Mouse (Mus musculus): ENCODE measurements around the gene H2-DMb1. TPM values are rescaled to one million over a fixed set of nuclear protein-coding genes. Genes with fewer than 3 reads are reported as not detected.

H2-DMb1 gene
- polyA plus RNA-seq, 2 experiments, result 0.79 to 1.2 TPM

GRCm38 (mm10) chr17:34200047-34200446 is 47.2 kb downstream of the H2-DMb1 start:
- DNase-seq (ENCODE audit: low read depth in 3 of 3, low spot score in 3 of 3) (no peak), ATAC-seq (ENCODE audit: insufficient read depth) (no peak)
- Histone ChIP-seq H3K27ac (no peak overlapping the region), H3K4me3 (ENCODE audit: insufficient read depth in 1 of 2, low read depth in 2 of 2, low read length in 2 of 2) (no peak overlapping the region), H3K9ac (replicated peaks) (no peak overlapping the region), H3K9me3 (ENCODE audit: control insufficient read depth, low read length) (no peaks in the 10 kb centered on the region), H3K4me2 (ENCODE audit: low read depth) (no peak overlapping the region), H3K4me1 (replicated peaks; ENCODE audit: control insufficient read depth in 2 of 2, insufficient read depth in 2 of 2, low read length in 1 of 2) (peaks cover under 1 to 1% of the 10 kb centered on the region in 2 experiments; a peak in 3 of 4 replicates), H3K36me3 (replicated peaks; ENCODE audit: control insufficient read depth, insufficient read depth, low read depth) (no peaks in the 10 kb centered on the region), H3K27me3 (ENCODE audit: control insufficient read depth, insufficient read depth, low read length) (peaks cover 31% of the 10 kb centered on the region)
- no peak for TF ChIP-seq CTCF (IDR thresholded peaks at IDR 0.05; ENCODE audit: low read depth)
- TF ChIP-seq EP300 (IDR thresholded peaks at IDR 0.05; ENCODE audit: low read depth), result no peak
- 76% methylated on average over 10 of the region's 10 CpGs for WGBS (ENCODE audit: insufficient replicate concordance)

- Histone ChIP-seq H3K4me3 (ENCODE audit: insufficient read depth in 1 of 2, low read depth in 2 of 2, low read length in 2 of 2) (no peak overlapping the region), H3K4me1 (replicated peaks; ENCODE audit: control insufficient read depth in 2 of 2, insufficient read depth in 2 of 2, low read length in 1 of 2) (peaks cover 7% of the 10 kb centered on the region in 2 experiments; a peak in 3 of 4 replicates), H3K9ac (replicated peaks) (no peak overlapping the region), H3K27me3 (ENCODE audit: control insufficient read depth, insufficient read depth, low read length) (peaks cover 31% of the 10 kb centered on the region), H3K4me2 (ENCODE audit: low read depth) (no peak overlapping the region), H3K36me3 (replicated peaks; ENCODE audit: control insufficient read depth, insufficient read depth, low read depth) (no peaks in the 10 kb centered on the region), H3K27ac (no peak overlapping the region), H3K9me3 (ENCODE audit: control insufficient read depth, low read length) (no peaks in the 10 kb centered on the region)
- 77% methylated on average over 16 of the region's 16 CpGs for WGBS (ENCODE audit: insufficient replicate concordance)
- ATAC-seq (ENCODE audit: insufficient read depth) (no peak), DNase-seq (ENCODE audit: low read depth in 3 of 3, low spot score in 3 of 3) (no peak)
- no peak for TF ChIP-seq CTCF (IDR thresholded peaks at IDR 0.05; ENCODE audit: low read depth)
- no peak for TF ChIP-seq EP300 (IDR thresholded peaks at IDR 0.05; ENCODE audit: low read depth)
Measured at GRCm38 (mm10) chr17:34200772-34201505, 48.1 kb downstream of the H2-DMb1 start.

GRCm38 (mm10) chr17:34201506-34202055 is 48.7 kb downstream of the H2-DMb1 start:
- TF ChIP-seq EP300 (IDR thresholded peaks at IDR 0.05; ENCODE audit: low read depth) (no peak), CTCF (IDR thresholded peaks at IDR 0.05; ENCODE audit: low read depth) (no peak)
- H3K4me3 ChIP-seq (ENCODE audit: insufficient read depth in 1 of 2, low read depth in 2 of 2, low read length in 2 of 2), result no peak overlapping the region
- H3K27me3 ChIP-seq (ENCODE audit: control insufficient read depth, insufficient read depth, low read length), result peaks cover 25% of the 10 kb centered on the region
- no peak for DNase-seq (ENCODE audit: low read depth in 3 of 3, low spot score in 3 of 3)
- H3K27ac ChIP-seq, result no peak overlapping the region
- no peak overlapping the region for H3K4me2 ChIP-seq (ENCODE audit: low read depth)
- H3K9me3 ChIP-seq (ENCODE audit: control insufficient read depth, low read length), result no peaks in the 10 kb centered on the region
- peaks cover 7% of the 10 kb centered on the region in 2 experiments; a peak in 3 of 4 replicates for H3K4me1 ChIP-seq (replicated peaks; ENCODE audit: control insufficient read depth in 2 of 2, insufficient read depth in 2 of 2, low read length in 1 of 2)
- no peak for ATAC-seq (ENCODE audit: insufficient read depth)
- no peak overlapping the region for H3K9ac ChIP-seq (replicated peaks)
- H3K36me3 ChIP-seq (replicated peaks; ENCODE audit: control insufficient read depth, insufficient read depth, low read depth), result no peaks in the 10 kb centered on the region
- 65% methylated on average over 7 of the region's 7 CpGs for WGBS (ENCODE audit: insufficient replicate concordance)

GRCm38 (mm10) chr17:34202760-34203442 is 50.0 kb downstream of the H2-DMb1 start:
- Histone ChIP-seq H3K9me3 (ENCODE audit: control insufficient read depth, low read length) (no peaks in the 10 kb centered on the region), H3K4me3 (ENCODE audit: insufficient read depth in 1 of 2, low read depth in 2 of 2, low read length in 2 of 2) (no peak overlapping the region), H3K4me1 (replicated peaks; ENCODE audit: control insufficient read depth in 2 of 2, insufficient read depth in 2 of 2, low read length in 1 of 2) (peaks cover 7% of the 10 kb centered on the region in 2 experiments; a peak in 3 of 4 replicates), H3K36me3 (replicated peaks; ENCODE audit: control insufficient read depth, insufficient read depth, low read depth) (no peaks in the 10 kb centered on the region), H3K9ac (replicated peaks) (no peak overlapping the region), H3K27me3 (ENCODE audit: control insufficient read depth, insufficient read depth, low read length) (peaks cover 12% of the 10 kb centered on the region), H3K27ac (no peak overlapping the region), H3K4me2 (ENCODE audit: low read depth) (no peak overlapping the region)
- no peak for DNase-seq (ENCODE audit: low read depth in 3 of 3, low spot score in 3 of 3)
- 78% methylated on average over 4 of the region's 4 CpGs for WGBS (ENCODE audit: insufficient replicate concordance)
- ATAC-seq (ENCODE audit: insufficient read depth), result no peak
- no peak for TF ChIP-seq EP300 (IDR thresholded peaks at IDR 0.05; ENCODE audit: low read depth)
- no peak for TF ChIP-seq CTCF (IDR thresholded peaks at IDR 0.05; ENCODE audit: low read depth)

- H3K4me3 ChIP-seq (ENCODE audit: insufficient read depth in 1 of 2, low read depth in 2 of 2, low read length in 2 of 2), result peak within 1 kb of the TSS; percentile 81 to 83
- H3K27me3 ChIP-seq (ENCODE audit: control insufficient read depth, insufficient read depth, low read length), result peaks cover 7% of the 10 kb centered on the region
- H3K4me1 ChIP-seq (replicated peaks; ENCODE audit: control insufficient read depth in 2 of 2, insufficient read depth in 2 of 2, low read length in 1 of 2), result peaks cover 7% of the 10 kb centered on the region in 2 experiments; a peak in 3 of 4 replicates
- 76% methylated on average over 5 of the region's 5 CpGs for WGBS (ENCODE audit: insufficient replicate concordance)
- ATAC-seq (ENCODE audit: insufficient read depth) (no peak), DNase-seq (ENCODE audit: low read depth in 3 of 3, low spot score in 3 of 3) (no peak)
- TF ChIP-seq EP300 (IDR thresholded peaks at IDR 0.05; ENCODE audit: low read depth), result no peak
- H3K4me2 ChIP-seq (ENCODE audit: low read depth), result peak within 1 kb of the TSS; percentile 72
- no peak within 1 kb of the TSS for H3K27ac ChIP-seq
- peak within 1 kb of the TSS; percentile 82 for H3K9ac ChIP-seq (replicated peaks)
- H3K9me3 ChIP-seq (ENCODE audit: control insufficient read depth, low read length), result no peaks in the 10 kb centered on the region
- no peaks in the 10 kb centered on the region for H3K36me3 ChIP-seq (replicated peaks; ENCODE audit: control insufficient read depth, insufficient read depth, low read depth)
Measured at GRCm38 (mm10) chr17:34203444-34203843, 50.6 kb downstream of the H2-DMb1 start, which contains the start of gene Tap2. Tap2 (plus strand) TSS chr17:34203527.

Data from liver, embryonic 14.5 days (tissue).